Mouse (Mus musculus) liver, embryonic 14.5 days (tissue): ENCODE measurements at regions not wholly inside any gene's neighbourhood (a gene's known extent, or its start where the extent isn't known, plus 50 kb on each side); places are given as distances from the start of the nearest gene placed in this dataset.
"Not testable (repeated sequence)": the region's sequence is repeated elsewhere in the genome, so short reads cannot be mapped to it uniquely, and the experiment has no call there.

Source experiments
- ATAC-seq: fragments of 200-750 bp; cut with Nextera tagmentation; 2 replicates; pipeline ENCODE4 v1.8.0; 2017; ENCODE audit warnings: moderate number of reproducible peaks, mild to moderate bottlenecking, moderate library complexity; ENCODE audit not compliant: insufficient read depth
- DNase-seq, 3 experiments: peaks; one replicate each; pipeline ENCODE4 v3.0.0-alpha.2; 2012 to 2013; ENCODE audit warnings: low read depth in 3 of 3, low spot score in 3 of 3
- H3K27ac ChIP-seq: fragments of 300-500 bp; sonication (generic); 2 replicates; pipeline ENCODE4 v1.5.1; 2014; ENCODE audit warnings: moderate library complexity, mild to moderate bottlenecking, control low read depth, inconsistent platforms
- H3K27me3 ChIP-seq: fragments of 300-500 bp; sonication (generic); 2 replicates; pipeline ENCODE4 v1.6.1; 2014; ENCODE audit warnings: mild to moderate bottlenecking, low read length, moderate library complexity; ENCODE audit not compliant: control insufficient read depth, insufficient read depth
- H3K36me3 ChIP-seq: fragments of 300-500 bp; sonication (generic); replicated peaks from 2 replicates; pipeline ENCODE4 v1.6.1; 2014; ENCODE audit warnings: low read depth; ENCODE audit not compliant: control insufficient read depth, insufficient read depth
- H3K4me1 ChIP-seq, 2 experiments: fragments of 200-500 bp in 1 of 2; fragments of 300-500 bp in 1 of 2; sonication (generic) in 1 of 2; replicated peaks; 2 replicates each; pipeline ENCODE4 v1.6.1; 2012 to 2014; ENCODE audit warnings: antibody characterized with exemption in 1 of 2, inconsistent platforms in 1 of 2, low read length in 1 of 2; ENCODE audit not compliant: control insufficient read depth in 2 of 2, insufficient read depth in 2 of 2
- H3K4me2 ChIP-seq: fragments of 300-500 bp; sonication (generic); 2 replicates; pipeline ENCODE4 v1.6.1; 2014; ENCODE audit warnings: low read depth, mild to moderate bottlenecking, control low read depth, moderate library complexity
- H3K4me3 ChIP-seq, 2 experiments: fragments of 200-500 bp in 1 of 2; fragments of 300-500 bp in 1 of 2; sonication (generic) in 1 of 2; 2 replicates each; pipeline ENCODE4 v1.5.1; 2012 to 2014; ENCODE audit warnings: low read depth in 2 of 2, low read length in 2 of 2, mild to moderate bottlenecking in 2 of 2, control low read depth in 1 of 2, inconsistent platforms in 1 of 2, moderate library complexity in 1 of 2; ENCODE audit not compliant: insufficient read depth in 1 of 2
- H3K9ac ChIP-seq: fragments of 300-500 bp; sonication (generic); replicated peaks from 2 replicates; pipeline ENCODE4 v1.6.1; 2014; ENCODE audit warnings: mild to moderate bottlenecking, control low read depth, moderate library complexity
- H3K9me3 ChIP-seq: fragments of 300-500 bp; sonication (generic); 2 replicates; pipeline ENCODE4 v1.6.1; 2016; ENCODE audit warnings: low read length, mixed read lengths; ENCODE audit not compliant: control insufficient read depth
- CTCF ChIP-seq: IDR thresholded peaks from 2 replicates; pipeline ENCODE4 v1.5.1; 2016; ENCODE audit warnings: antibody characterized with exemption, low read depth, control low read depth
- EP300 ChIP-seq: IDR thresholded peaks from 2 replicates; pipeline ENCODE4 v1.6.1; 2016; ENCODE audit warnings: antibody characterized with exemption, low read depth
- WGBS: fragments of 180-500 bp; shearing (Covaris S2); extraction: QIAGEN DNeasy Blood & Tissue Kit; methylation state at CpG from one replicate; pipeline ENCODE4 v1.1.7; 2014; ENCODE audit not compliant: insufficient replicate concordance; 5-methylcytosine and 5-hydroxymethylcytosine counted together

DNA sequence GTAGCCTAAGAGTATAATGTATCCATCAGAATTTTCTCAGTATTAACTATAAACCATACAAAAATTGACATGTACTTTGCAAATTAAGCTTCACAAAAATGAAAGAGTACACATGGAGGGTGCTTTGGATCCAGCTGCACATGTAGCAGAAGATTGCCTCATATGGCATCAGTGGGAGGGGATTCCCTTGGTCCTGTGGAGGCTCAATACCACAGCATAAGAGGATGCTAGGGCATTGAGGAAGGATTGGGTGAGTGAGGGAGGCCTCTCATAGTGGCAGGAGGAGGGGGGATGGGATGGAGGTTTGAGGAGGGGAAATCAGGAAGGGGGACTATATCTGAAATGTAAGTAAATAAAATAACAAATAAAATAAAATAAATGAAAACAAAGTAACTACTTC, 301.7 kb upstream of the Cntn5 start:
- Histone ChIP-seq H3K4me1 (no peaks in the 10 kb centered on the region), H3K9ac (no peak overlapping the region), H3K4me3 (no peak overlapping the region), H3K36me3 (no peaks in the 10 kb centered on the region), H3K27ac (no peak overlapping the region), H3K9me3 (no peaks in the 10 kb centered on the region), H3K4me2 (no peak overlapping the region), H3K27me3 (no peaks in the 10 kb centered on the region)
- ATAC-seq (no peak), DNase-seq (no peak)
- TF ChIP-seq EP300 = no peak
- TF ChIP-seq CTCF = no peak

DNA sequence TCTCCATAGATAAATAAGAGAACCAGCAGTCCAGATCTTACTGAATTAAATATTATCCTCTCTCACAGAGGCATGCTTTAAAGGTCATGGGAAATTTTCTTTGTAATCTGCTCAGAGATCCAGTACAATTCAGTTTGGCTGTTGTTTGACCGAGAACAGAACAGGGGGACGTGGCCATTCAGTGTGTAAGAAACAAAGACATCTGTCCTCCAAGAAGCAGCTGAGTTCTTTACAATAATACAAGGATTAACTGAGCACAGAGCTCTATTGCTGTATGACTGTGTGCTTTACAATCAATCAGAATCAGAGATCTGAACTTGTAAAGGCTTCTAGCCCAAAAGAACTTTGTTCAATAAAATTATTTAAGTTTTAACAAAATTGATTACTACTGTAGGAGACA, 287.6 kb upstream of the Cntn5 start:
- Histone ChIP-seq H3K36me3 (no peaks in the 10 kb centered on the region), H3K27ac (no peak overlapping the region), H3K9ac (no peak overlapping the region), H3K4me1 (no peaks in the 10 kb centered on the region), H3K4me3 (no peak overlapping the region), H3K9me3 (no peaks in the 10 kb centered on the region), H3K4me2 (no peak overlapping the region), H3K27me3 (no peaks in the 10 kb centered on the region)
- ATAC-seq (no peak), DNase-seq (no peak)
- TF ChIP-seq EP300 = no peak
- no peak for TF ChIP-seq CTCF
- 61% methylated on average over 2 of the region's 2 CpGs for WGBS

DNA sequence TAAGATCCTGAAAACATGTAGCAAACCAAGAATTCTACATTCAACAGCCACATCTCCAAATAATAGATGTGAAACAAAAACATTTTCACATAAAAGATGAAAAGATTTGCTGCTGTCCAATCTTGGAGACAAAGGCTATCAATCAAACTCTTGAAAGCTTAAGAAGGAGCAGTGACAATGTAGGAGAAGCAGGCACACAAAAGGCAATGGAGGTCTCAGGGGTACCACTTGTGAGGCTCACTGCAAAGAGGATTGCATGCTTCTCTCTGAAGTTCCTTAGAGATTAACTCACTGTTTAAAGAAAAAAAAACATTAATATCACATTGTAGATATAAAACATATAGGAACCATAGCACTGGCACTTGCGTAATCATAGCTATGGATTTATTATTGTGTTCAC, 241.2 kb upstream of the Cntn5 start:
- no peak for DNase-seq
- TF ChIP-seq EP300 (no peak), CTCF (no peak)

DNA sequence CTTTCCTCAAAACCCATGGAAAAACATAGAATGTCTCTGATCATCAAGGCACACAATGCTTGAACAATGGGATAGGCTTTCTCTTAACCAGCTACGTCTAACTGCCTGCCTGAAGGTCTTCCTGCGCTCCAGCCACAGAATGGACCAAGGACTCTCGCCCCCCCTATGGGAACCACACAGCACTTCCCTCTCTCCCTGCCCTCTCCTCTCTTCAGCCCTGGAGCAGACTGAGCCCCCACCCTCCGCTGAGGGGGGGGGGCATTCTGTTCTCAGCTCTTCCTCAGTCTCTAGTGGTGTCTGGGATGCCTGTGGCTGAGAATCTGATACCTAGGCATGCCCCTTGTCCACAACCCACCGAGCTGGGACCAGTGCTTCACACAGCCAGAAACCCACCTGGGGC, 222.3 kb upstream of the Cntn5 start:
- ATAC-seq = no peak
- Histone ChIP-seq H3K27ac (no peak overlapping the region), H3K4me3 (no peak overlapping the region), H3K4me1 (no peaks in the 10 kb centered on the region), H3K36me3 (no peaks in the 10 kb centered on the region), H3K4me2 (no peak overlapping the region), H3K9me3 (no peaks in the 10 kb centered on the region), H3K9ac (no peak overlapping the region), H3K27me3 (no peaks in the 10 kb centered on the region)
- no peak for DNase-seq
- no peak for TF ChIP-seq EP300
- no peak for TF ChIP-seq CTCF
- WGBS = 55% methylated on average over 5 of the region's 5 CpGs

More for the DNA sequence above, 241.2 kb upstream of the Cntn5 start:
- WGBS = 72% methylated on average over 1 of the region's 1 CpGs
- Histone ChIP-seq H3K9ac (no peak overlapping the region), H3K4me1 (no peaks in the 10 kb centered on the region), H3K4me2 (no peak overlapping the region), H3K36me3 (no peaks in the 10 kb centered on the region), H3K9me3 (no peaks in the 10 kb centered on the region), H3K27ac (no peak overlapping the region), H3K27me3 (no peaks in the 10 kb centered on the region), H3K4me3 (no peak overlapping the region)
- ATAC-seq = no peak

DNA sequence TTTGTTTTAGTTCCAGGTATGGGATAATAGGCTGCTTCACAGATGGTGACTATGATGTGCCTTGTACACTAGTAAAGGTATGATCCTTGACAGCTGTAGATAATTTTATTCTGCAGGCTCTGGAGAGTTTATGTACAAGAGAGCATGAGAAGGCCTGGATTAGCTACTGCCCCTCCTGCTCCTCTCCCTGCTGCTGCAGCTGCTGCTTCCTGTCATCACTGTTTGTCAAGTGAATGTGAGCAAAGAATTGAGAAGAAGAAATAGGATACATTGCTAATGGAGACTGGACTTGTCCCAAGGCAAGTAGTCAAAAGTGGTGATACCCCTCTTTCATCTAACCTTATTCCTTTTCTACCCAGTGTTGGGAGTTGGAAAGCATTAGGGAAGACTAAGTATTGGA, 214.6 kb upstream of the Cntn5 start:
- Histone ChIP-seq H3K27me3 (no peaks in the 10 kb centered on the region), H3K36me3 (no peaks in the 10 kb centered on the region), H3K9ac (no peak overlapping the region), H3K4me1 (no peaks in the 10 kb centered on the region), H3K4me2 (no peak overlapping the region), H3K27ac (no peak overlapping the region), H3K9me3 (no peaks in the 10 kb centered on the region), H3K4me3 (no peak overlapping the region)
- ATAC-seq (no peak), DNase-seq (no peak)
- TF ChIP-seq EP300 (no peak), CTCF (no peak)

DNA sequence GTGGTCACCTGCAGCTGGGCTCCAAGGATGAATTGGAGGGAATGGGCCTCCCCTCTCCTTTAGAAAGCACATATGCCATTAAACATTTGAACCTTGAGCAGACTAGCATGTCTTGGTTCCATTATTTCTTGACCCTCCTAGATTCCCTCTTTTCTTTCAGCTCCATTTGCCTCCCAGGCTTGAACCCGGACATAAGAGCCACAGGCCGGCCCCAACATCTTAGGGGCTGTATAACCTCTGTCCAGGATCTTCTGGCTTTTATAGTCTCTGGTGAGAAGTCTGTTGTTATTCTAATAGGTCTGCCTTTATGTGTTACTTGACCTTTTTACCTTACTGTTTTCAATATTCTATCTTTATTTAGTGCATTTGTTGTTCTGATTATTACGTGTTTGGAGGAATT, 203.3 kb upstream of the Cntn5 start:
- not testable (repeated sequence) for H3K27me3 ChIP-seq, H3K36me3 ChIP-seq, H3K9me3 ChIP-seq, ATAC-seq, H3K9ac ChIP-seq, H3K4me2 ChIP-seq, H3K4me3 ChIP-seq, H3K27ac ChIP-seq, H3K4me1 ChIP-seq, DNase-seq
- WGBS = 62% methylated on average over 3 of the region's 3 CpGs

DNA sequence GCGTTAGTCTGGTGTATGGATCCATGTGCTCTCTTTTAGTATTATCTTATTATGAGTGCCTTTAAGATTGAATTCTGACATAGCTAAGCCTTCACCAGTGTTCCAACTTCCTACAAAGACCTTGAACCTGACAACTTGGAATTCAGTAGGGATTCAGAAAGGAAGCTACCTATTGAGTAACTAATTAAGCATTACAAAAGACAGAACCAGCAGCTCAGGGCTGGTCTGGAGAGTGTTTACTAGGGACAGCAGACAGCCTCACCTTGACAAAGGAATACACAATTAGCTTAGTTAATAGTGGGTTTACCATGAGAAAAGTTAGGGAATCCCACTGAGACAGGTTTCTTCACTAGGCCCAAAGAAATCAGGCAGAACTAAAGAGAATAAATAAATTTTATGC, 202.6 kb upstream of the Cntn5 start:
- not testable (repeated sequence) for H3K4me2 ChIP-seq, H3K27me3 ChIP-seq, ATAC-seq, H3K4me3 ChIP-seq, DNase-seq, H3K36me3 ChIP-seq, H3K4me1 ChIP-seq, H3K9ac ChIP-seq, H3K9me3 ChIP-seq, H3K27ac ChIP-seq
- 79% methylated on average over 1 of the region's 1 CpGs for WGBS
